Mouse (Mus musculus) left cerebral cortex, adult 18-20 months (tissue): ENCODE measurements around the gene Glud1. TPM values are rescaled to one million over a fixed set of nuclear protein-coding genes. Genes with fewer than 3 reads are reported as not detected.
"Not testable (repeated sequence)": the region's sequence is repeated elsewhere in the genome, so short reads cannot be mapped to it uniquely, and the experiment has no call there.

Experiments used
- DNase-seq, 2 experiments: peaks; one replicate each; pipeline ENCODE4 v3.0.0; 2021 to 2022; ENCODE audit warnings: low spot score in 2 of 2, mixed read lengths in 1 of 2
- total RNA-seq, 2 experiments: library from RNA; stranded (reverse); gene quantifications; 2 replicates each; pipeline ENCODE4 v1.2.3; 2021

Gene Glud1
- total RNA-seq, 2 experiments from 2014 or later: 270 to 302 TPM

DNA sequence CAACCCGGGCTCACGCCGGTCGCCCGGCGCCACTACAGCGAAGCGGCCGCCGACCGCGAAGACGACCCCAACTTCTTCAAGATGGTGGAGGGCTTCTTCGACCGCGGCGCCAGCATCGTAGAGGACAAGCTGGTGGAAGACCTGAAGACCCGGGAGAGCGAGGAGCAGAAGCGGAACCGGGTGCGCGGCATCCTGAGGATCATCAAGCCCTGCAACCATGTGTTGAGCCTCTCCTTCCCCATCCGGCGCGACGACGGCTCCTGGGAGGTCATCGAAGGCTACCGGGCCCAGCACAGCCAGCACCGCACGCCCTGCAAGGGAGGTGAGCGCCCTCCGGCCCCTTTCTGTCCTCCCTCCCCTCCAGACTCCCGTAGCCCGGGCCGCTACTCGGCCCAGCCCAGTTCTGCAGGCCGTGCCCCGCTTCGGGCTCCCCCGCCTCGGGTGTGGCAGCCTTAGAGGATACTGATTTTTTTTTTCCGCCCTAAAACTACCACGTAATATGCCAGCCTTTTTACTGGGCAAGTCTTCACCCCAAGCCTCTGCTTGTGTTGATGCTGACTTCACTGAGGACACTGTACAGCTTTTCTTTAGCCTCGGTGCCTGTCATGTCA, 599 bp downstream of the Glud1 start:
- peak; percentile 26 to 31 for DNase-seq

DNA sequence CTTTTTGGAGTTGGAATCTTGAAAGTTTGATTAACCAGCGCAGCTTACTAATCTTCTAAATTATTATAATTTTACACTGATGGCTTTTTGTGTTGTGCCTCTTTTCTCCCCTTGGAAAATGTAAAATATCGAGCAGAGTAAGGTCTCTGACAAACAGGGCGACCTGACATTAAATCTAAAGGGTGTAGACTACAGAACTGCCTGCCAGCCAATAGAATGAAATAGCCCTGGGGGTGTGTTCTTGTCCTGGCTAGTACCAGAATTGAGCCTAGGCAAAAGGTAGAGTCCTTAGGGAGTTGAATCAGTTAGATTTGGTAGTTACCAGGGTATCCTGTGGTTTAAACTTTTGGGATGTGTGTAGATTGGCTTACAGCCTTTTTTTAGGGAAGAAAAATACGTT, 1.2 kb downstream of the Glud1 start:
- DNase-seq: no peak

DNA sequence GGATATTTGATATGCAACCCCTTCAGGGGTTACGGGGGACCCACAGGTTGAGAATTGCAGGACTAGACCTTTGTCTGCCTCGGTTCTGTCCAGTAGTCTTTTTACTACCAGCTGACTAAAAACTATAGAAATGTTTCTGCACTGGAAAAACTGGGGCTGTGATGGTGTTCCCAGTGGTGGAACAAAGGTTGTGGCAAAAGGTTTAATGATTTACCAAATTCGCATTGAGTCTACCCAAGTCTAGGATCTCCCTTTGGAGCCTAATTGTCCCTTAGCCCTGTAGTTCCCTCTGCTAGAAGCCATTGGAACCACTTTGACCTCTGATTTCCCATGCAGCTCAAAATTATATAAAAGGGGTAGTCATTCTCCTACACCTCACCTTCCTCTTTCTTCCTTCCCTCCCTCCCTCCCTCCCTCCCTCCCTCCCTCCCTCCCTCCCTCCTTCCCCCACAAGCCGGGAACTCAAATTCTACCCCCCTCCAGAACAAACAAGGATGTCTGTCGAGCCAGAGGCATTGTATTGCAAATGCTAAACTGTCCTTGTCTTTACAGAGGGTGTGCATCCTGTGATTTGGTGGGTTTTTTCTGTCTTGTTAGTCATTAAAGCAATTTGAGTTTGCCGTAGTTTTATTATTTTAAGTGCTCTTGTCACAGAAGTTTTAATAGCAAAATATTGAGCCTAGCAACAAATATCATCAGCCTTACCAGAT, 2.0 kb downstream of the Glud1 start:
- DNase-seq: no peak

DNA sequence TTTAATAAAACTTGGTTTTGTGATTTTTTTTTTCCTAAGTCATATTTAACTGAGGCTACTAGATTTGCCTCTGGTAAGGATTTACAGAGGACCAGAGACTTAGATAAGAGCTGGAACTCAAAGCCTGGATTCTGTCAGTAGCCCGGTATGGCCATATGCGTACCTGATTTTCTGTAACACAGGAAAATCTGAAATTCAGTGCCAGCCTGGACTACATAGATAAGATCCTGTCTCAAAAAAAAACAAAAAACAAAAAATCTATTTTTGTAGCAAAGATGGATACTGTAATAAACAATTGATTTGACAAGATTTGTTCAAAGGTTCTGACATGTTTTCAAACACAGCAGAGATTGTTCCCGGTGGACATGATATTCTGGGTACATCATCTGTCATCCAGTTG, 3.1 kb downstream of the Glud1 start:
- no peak for DNase-seq

DNA sequence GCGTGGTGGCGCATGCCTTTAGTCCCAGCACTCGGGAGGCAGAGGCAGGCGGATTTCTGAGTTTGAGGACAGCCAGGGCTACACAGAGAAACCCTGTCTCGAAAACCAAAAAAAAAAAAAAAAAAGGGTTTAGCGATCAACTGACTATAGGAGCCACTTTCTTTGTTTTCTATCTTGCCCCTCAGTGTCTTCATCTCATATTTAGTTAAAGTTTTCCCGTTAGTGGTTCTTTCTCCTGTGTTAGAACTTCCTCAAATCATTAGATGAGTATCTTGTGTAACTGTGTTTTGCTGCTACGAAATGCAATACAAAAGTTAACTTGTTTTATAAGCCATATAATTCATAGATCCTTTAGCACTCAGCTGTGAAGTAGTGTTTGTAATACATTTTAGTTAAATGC, 3.9 kb downstream of the Glud1 start:
- DNase-seq: not testable (repeated sequence)

DNA sequence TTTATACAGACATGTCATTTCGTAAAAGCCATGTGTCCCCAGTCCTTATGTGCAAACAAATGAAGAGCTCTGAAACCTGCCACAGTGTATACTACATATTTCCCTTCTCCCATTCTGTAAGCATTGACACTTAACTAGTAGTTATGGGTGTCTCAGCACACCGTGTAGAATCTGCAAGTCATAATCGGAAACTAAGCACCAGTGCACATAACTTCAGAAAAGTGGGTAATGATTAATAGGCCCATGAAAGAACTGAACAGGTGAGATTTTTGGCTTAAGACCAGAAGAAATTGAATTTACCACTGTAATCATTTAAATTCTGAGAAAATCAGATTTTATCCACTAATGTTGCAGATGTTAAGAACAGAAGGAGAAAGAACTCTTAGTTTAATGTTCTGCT, 4.3 kb downstream of the Glud1 start:
- no peak for DNase-seq

DNA sequence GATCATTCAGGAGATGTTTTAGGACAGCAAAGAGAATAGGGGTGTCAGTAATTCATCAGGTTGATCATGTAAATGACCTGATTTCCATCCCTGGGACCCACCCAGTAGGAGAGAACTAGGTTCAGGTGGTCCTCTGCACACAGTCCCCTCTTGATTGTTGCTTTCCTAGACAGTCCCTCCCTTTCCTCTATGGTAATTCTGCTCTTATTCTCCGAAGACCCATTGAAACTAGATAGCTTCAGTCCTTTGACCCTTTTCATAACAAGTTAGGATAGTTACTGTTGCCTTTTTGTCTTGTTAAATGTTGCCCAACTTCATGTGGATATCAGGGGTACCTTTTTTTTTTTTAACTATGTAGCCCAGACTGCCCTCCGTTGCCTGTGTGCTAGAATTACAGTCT, 5.8 kb downstream of the Glud1 start:
- no peak for DNase-seq

DNA sequence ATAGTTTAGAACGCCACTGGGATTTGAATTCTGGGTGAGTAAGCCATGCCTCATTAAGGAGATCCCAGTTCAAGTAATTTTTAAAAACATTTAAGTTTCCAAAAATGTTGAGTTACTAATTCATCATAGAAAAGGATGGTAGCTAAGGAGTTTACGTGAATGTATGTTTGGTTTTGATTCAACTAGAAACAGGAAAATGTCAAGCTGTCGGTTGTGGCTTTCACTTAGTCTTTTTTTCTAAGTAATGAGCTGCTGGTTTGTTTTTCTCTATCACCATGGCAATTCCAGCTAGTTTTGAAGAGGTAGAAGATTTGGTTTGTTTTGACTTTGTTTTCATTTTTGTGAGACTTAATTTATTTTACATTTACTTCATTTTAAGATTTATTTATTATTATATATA, 6.9 kb downstream of the Glud1 start:
- no peak for DNase-seq

DNA sequence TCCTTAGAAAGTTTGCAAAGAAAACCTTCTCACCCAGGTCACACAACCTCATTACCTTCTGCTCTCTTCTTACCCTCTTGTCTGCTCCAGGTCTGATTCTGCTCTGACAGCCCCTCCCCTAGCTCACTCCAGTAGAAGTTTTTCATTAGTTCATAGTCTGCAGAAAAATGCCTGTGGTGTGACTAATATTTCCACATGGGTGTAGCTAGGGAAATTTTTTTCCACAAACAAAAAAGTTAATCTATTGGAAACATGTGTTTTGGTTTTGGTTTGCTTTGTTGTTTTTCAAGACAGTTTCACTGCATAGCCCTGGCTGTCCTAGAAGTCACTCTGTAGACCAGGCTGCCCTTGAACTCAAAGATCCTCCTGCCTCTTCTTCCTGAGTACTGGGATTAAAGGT, 7.6 kb downstream of the Glud1 start:
- no peak for DNase-seq

DNA sequence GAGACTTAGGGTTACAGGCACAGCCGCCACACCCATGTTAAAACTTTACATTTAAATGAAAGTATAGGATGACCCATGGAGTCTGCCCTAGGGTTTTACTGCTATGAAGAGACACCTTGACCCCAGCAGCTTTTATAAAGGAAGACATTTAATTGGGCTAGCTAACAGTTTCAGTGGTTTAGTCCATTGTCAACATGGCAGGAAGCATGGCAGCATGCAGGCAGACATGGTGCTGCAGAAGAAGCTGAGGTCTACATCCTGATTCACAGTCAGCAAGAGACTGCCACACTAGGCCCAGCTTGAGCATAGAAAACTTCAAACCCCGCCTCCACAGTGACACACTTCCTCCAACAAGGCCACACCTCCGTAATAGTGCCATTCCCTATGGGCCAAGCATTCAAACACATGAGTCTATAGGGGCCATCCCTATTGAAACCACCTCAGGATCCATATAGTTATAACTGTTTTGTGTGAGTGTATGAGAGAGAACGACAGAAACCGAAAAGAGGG, 13.1 kb downstream of the Glud1 start:
- DNase-seq: no peak

DNA sequence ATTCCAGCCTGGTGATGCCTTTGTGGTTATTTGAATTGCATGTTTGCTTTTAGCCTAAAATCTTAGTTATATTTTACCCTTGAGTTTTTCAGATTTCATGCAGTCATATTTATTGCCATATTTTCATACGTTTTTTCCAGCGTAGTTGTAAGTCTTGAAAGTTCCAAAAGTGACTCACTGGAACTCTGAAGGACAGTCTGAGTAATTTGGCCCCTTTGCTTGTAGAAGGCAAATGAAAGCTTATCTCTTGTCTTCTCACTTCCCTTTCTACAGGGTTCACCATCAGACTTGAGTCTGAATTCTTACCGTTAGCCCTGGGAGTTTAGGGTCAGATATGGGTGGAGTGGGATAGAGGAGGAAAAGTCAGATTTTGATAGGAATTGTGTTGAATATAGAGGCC, 16.1 kb downstream of the Glud1 start:
- no peak for DNase-seq

DNA sequence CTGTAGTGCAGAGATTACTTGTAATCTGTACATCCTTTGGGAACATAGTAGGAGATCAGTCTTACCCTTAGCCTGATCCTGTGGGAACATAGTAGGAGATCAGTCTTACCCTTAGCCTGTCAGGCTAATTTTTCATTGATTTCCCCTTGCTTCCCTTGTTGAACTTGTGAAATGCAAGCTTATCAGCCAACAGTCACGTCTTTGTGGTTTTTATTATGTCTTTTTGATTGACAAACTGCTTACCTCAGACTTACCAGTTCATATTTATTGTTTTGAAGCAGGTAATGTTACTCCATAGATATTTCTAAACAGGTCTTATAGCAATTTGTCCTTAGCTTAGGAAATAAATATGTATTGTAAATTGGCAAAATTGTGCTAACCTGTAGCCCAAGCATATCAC, 17.1 kb downstream of the Glud1 start:
- no peak for DNase-seq

DNA sequence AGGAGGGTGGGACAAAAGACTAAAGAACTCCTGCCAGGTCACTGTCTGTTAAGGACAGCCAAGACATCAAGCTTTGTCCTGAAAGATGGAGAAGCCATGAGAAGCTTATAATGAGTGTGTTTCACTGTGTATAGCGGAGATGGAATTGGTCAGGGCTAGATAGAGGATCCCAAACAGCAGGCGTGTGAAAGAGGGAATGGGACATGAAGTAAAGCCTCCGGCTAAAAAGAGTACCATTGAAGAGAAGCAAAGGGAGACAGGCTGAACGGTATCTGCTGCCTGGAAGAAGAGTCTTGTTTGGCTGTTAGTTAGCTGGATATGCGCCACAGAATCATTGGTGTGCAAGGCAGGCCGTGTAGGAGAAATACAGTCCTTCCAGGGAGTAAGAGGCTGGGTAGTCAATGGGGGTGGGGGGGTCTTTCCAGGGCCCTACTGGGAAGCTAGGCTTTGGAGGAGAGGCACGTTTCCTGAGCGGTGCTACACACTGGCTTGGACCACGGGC, 20.2 kb downstream of the Glud1 start:
- no peak for DNase-seq

DNA sequence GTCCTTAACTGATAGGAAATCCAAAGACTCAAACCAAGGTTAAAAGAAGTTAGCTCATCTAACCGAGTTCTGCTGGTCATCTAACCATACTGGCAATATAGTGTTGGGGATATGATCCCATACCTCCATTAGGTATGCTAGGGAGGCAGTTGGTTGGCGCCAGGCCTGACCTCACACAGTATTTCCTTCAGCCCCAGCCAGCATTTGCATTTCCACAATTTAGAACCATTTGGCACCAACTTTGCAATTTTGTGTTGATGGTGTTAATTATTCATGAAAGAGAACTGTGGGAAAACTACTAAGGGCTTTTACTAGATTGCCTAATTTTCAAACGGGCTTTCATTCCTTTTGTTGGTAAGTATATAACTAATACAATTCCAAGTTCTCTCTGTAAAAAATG, 21.4 kb downstream of the Glud1 start:
- DNase-seq: no peak

DNA sequence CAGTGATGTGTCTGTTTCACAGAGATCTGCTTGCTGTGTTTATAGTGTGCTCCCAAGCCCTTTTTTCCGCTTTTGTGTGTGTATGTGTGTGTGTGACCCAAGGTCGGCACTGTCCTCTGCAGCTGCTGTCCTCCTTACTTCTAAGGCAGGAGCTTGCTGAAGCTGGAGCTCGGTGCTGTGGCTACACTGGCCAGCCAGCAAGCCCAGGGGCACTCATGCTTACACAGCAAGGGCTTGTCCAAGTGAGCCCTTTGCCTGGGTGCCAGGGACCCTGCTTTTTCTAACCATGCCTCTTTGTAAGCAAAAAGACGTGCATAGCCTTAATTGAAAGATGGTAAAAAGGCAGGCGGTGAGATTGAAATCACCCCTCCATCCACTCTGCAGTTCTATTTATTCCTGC, 21.9 kb downstream of the Glud1 start:
- peak in 1 of 2 experiments; percentile 29 for DNase-seq

DNA sequence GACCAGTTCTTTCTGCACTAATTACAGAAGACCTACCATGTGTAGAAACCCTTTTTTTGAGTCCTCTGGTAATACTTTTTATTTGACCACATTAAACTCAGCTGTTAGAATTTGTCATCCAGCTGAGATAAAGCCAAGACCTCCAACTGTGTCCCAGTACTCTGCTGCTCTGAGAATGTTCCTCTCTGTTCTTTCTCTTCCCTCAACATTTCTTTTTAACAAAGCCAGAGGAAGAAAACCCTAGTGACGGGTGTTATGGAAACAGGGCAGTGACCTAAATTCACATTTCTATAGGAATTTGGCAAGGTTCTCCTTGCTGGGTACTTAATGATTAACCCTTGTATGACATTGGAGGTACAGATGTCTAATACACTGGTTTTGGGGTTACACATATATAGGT, 28.9 kb downstream of the Glud1 start:
- no peak for DNase-seq

DNA sequence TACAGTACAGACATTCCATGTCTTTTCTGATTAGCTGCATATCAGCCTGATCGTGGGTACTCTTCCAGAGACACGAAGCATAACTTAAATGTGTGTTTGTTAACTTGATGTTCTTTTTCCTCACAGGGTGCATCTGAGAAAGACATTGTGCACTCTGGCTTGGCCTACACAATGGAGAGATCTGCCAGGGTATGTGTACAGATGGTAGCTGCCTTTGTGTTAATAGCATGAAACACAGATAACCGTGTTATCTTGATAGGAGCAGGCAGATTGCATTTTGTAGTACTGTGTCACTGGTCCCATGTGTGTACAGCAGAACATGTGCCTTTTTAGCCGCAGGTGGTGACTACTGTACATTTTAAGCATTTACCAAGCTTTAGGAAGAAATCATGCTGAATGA, 31.5 kb downstream of the Glud1 start:
- no peak for DNase-seq

DNA sequence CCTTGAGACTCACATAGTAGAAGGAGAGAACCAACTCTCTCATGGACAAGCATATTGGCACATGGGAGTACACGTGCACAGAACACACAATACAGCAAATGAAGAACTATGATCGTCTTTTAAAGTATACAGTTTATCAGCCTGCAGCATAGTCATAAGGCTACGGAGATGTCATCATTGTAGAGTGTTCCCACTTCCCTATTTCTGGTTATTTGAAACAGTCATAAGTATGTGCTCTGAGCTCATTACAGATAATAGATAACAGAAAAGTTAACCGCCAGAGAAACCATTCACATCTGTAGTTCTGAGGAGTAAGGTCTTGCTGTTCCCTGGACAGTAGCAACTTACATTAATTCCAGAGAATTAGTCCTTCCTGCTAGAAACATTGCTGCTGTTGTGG, 32.6 kb downstream of the Glud1 start:
- no peak for DNase-seq

DNA sequence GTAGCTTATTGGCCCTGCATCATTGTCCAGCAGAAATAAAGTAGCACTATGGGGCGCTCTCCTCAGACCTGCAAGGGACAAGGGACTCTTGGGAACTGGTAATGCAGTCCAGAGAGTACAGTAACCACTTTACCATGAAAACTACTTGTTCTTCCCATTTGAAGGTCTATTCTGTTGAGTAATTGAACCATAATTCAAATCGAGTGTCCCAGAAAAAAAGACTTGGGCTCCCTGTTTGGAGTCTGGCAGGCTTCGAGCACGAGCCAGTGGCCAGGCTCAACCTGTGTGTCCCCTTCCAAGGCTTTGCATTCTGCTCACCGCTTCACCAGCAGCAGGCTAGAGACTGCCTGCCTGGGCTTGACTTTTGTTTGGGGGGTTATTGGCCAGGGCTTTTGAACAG, 33.8 kb downstream of the Glud1 start:
- no peak for DNase-seq

DNA sequence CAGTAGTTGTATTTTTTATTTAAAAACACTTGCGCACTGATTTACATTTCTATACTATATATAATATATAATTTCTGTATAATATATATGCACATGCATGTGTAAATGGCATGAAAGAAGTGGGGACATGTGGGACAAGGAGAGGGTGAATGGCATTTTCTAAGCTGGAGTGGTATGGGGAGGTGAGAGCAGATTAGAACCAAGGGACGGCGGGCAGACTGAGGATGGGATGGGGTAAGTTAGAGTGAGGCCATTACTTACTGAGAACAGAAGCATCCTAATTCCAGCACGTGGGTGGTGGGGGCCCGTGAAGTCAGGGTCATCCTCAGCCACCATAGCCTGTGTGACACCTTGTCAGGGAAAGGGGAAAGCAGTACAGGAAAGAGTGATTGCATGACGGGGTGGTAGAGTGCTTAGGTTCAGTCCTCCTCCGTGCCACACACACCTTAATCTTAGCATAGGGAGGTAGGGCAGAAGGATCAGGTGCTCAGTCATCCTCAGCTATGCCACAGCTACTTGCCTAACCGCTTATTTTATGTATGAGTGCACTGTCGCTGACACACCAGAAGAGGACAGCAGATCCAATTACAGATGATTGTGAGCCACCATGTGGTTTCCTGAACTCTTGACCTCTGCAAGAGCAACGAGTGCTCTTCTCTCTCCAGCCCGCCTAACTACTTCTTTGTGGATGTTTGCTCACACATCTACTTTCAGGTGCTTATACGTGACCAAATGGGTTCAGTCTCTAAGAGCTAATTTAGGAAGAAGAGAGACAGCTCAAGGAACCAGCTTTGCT, 35.4 kb downstream of the Glud1 start:
- DNase-seq: no peak

DNA sequence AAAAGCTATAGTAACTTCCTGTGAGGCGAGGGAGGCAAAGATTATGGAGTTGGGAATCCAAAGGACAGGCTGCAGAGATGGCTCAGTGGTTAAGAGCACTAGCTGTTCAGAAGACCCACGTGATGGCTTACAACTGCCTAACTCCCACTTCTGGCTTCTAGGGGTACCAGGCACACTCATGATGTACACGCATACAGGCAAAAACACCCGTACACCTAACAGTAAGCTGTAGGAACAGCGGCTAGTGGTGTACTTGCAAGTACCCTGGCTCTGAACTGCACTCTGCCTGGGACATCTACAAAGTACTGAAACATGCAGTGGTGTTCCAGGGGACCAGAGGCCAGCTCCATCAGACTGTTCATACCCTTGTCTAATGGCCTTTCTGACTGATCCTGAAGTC, 36.6 kb downstream of the Glud1 start:
- DNase-seq: no peak

DNA sequence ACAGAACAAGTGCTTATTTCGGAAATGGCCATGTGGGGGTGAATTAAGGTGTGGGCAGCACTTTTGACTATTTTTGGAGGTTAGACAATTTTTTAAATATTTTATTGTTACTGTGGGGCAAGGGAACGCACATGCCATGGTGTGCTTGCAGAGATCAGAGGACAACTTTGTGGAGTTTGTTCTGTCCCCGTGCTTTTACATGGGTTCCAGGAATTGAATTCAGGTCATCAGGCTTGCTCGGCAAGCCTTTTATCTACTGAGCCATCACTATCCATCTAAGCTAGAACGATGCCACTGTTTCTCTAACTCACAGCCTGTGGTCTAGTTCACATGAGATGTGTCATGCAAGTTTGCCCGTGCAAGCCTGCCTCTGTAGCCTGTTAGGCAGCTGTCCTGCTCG, 37.8 kb downstream of the Glud1 start:
- no peak for DNase-seq
